Mouse (Mus musculus) G1E (cell line): Measurements from ENCODE around the gene Ccl6.

Source experiments
- CTCF ChIP-seq: IDR thresholded peaks from 2 replicates; pipeline ENCODE4 v1.5.1; 2012; ENCODE audit warnings: low read depth, low read length, inconsistent platforms, mixed read lengths
- GATA1 ChIP-seq: IDR thresholded peaks from 2 replicates; pipeline ENCODE4 v1.6.1; 2012; ENCODE audit warnings: borderline replicate concordance, low read length, inconsistent platforms, mixed read lengths
- POLR2AphosphoS5 ChIP-seq: IDR thresholded peaks from 2 replicates; pipeline ENCODE4 v1.6.1; 2012; ENCODE audit warnings: low read depth, low read length, inconsistent platforms; ENCODE audit not compliant: insufficient replicate concordance
- TAL1 ChIP-seq: conservative IDR thresholded peaks from 2 replicates; pipeline ENCODE4 v1.6.1; 2012; ENCODE audit warnings: low read depth, low read length, inconsistent platforms, mixed read lengths

DNA sequence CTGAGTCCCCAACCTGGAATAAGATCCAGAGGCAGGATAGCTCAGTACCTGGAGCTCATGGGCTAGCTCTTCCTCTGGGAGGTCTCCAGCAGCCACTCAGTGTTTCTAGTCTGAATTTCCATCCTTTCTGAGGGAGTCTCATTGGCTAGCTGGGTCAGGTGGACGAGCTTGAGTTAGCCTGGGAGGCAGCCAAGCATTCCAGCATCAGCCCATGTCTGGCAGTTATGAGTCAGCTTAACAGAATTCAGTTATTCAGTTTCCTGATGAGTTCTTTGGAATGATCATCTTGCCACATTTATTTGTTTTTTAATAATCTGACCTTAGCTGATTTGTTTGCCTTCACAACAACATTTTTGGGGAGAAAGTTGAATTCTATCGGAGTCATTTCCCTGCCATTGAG, 29.1 kb downstream of the Ccl6 start:
- TF ChIP-seq CTCF, result no peak
- no peak for TF ChIP-seq POLR2AphosphoS5
- no peak for TF ChIP-seq GATA1
- TF ChIP-seq TAL1, result no peak
